Mouse (Mus musculus) olfactory bulb, adult 2 months (tissue): Measurements from ENCODE around the gene Thpo.

ENCODE experiments used
- CTCF ChIP-seq: fragments of 200-500 bp; IDR thresholded peaks from 2 replicates; pipeline ENCODE4 v1.5.1; 2012; ENCODE audit warnings: low read depth, mild to moderate bottlenecking, low read length, moderate library complexity; ENCODE audit not compliant: insufficient read depth
- POLR2A ChIP-seq: fragments of 200-500 bp; IDR thresholded peaks from 2 replicates; pipeline ENCODE4 v1.6.1; 2012; ENCODE audit warnings: mild to moderate bottlenecking, low read depth, low read length, moderate library complexity; ENCODE audit not compliant: insufficient read depth

DNA sequence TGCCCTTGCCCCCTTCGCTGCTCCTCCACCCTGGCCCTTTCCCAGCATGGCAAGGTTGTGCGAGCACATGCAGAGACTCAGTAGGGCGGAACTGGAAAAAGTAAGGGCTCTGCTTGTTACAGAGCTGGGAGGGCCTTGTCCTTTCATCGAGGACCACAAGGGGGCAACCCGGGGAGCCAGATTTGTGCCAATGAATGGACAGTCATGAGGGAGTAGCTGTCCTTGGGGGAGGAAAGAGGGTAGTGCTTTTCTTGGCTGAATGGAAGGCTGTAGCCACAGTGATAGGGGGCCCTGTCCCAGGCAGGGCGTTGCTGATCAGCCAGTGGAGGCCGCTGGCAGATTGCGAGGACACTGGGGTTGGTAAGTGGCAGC, 31.8 kb downstream of the Thpo start:
- TF ChIP-seq CTCF (peak; percentile 33; the same call in 1 of the 2 replicates), POLR2A (no peak)
